Mouse (Mus musculus) ES-Bruce4 (cell line): ENCODE results near the gene Krt78.

ENCODE experiments used
- CTCF ChIP-seq: IDR thresholded peaks from one replicate; pipeline ENCODE4 v1.8.1; 2011; ENCODE audit warnings: low read depth, low read length
- POLR2A ChIP-seq: IDR thresholded peaks from one replicate; pipeline ENCODE4 v1.8.1; 2011; ENCODE audit warnings: low read length; ENCODE audit not compliant: insufficient read depth

DNA sequence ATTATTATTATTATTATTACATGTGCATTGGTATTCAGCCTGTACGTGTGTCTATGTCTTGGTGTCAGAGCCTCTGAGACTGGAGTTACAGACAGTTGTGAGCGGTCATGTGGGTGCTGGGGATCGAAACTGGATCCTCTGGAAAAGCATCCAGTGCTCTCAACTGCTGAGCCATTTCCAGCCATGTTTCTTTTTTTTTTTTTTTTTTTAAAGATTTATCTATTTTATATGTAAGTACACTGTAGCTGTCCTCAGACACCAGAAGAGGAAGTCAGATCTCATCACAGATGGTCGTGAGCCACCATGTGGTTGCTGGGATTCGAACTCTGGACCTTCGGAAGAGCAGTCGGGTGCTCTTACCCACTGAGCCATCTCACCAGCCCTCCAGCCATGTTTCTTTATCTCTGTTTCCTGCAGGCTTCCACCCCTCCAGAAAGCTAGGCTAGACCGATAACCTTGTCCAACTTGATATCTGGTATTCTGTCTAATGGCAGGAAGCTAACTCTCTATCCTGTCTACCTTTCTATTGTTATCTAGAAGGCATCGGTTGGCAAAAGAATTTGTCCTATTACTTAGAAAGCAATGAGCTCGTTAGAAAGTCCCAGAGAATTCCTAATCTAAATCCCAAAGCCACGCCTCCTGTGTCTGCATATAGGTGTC lies 45.7 kb upstream of the Krt78 start:
- TF ChIP-seq POLR2A (no peak), CTCF (no peak)
